Mouse (Mus musculus): Measurements from ENCODE around the gene Krba1. TPM values are rescaled to one million over a fixed set of nuclear protein-coding genes. Genes with fewer than 3 reads are reported as not detected.

Krba1 gene
- total and polyA plus RNA-seq, 3 experiments: 16.1 to 21.0 (median 20.6) TPM

DNA sequence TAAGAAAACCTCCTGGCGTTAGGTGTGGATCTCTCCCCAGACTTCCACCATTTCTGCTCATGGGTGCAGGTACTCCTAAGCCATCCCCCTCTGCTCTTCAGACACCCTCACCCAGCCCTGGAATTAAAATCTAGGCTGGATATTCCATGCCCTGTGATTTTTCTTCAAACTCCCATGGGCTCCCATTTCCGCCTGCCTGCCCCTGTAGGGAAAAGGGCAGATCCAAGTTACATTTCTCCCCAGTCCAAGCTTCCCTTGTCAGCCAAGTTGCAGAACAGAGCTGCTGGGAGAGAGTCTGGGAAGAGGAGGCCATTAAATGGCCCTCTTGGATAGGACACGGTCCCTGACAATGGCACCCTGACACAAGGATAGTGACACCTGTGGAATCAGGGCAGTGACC is 50.9 kb downstream of the Krba1 start:
- WGBS: 32% methylated on average over 3 of the region's 3 CpGs
- intact Hi-C loops (cut with DNase I): loop anchor here (2.0 to 5.0 kb wide), 3 partner anchors 49 to 106 kb away; partner anchors contain the start of gene Lrrc61
- Histone ChIP-seq H3K36me3 (ENCODE audit: control insufficient read depth, insufficient read depth, low read length) (no peaks in the 10 kb centered on the region), H3K79me2 (replicated peaks; ENCODE audit: control insufficient read depth, insufficient read depth, low read length) (no peaks in the 10 kb centered on the region), H3K4me1 (ENCODE audit: control insufficient read depth, insufficient read depth, low read length) (peaks cover 7% of the 10 kb centered on the region), H3K4me3 (peak overlapping the region; percentile 88), H3K27ac (peak overlapping the region; percentile 89), H3K27me3 (ENCODE audit: control insufficient read depth, insufficient read depth, low read length) (no peaks in the 10 kb centered on the region), H3K9ac (ENCODE audit: low read depth, low read length) (no peak overlapping the region)
- DNase-seq: peak in 1 of 2 experiments; percentile 39
- no peak for TF ChIP-seq EP300 (IDR thresholded peaks at IDR 0.05; ENCODE audit: insufficient read depth, low read depth, low read length)

DNA sequence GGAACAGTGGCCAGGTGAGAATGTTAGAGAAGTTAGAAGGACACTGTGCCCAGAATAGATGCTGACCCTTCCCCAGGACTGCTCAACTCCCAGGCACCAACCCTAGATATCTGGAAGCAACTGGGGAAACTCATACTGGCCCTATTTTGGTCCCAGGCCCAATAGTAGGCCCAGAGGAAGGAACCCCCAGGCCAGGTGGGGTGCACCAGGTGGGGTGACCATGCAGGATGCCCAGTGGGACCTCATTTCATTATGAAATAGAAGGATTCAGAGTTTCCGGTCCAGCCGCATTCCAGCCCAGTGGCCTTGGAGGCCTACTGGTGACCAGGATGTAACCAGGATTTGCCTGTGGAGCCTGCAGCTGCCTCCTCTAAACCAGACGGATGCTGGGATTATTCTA is 51.5 kb downstream of the Krba1 start:
- Histone ChIP-seq H3K27ac (peak overlapping the region; percentile 31; the same call in 1 of the 2 replicates), H3K36me3 (ENCODE audit: control insufficient read depth, insufficient read depth, low read length) (no peaks in the 10 kb centered on the region), H3K4me3 (no peak overlapping the region), H3K79me2 (replicated peaks; ENCODE audit: control insufficient read depth, insufficient read depth, low read length) (no peaks in the 10 kb centered on the region), H3K9ac (ENCODE audit: low read depth, low read length) (no peak overlapping the region), H3K27me3 (ENCODE audit: control insufficient read depth, insufficient read depth, low read length) (no peaks in the 10 kb centered on the region), H3K4me1 (ENCODE audit: control insufficient read depth, insufficient read depth, low read length) (peaks cover 7% of the 10 kb centered on the region)
- no peak for DNase-seq
- WGBS: 80% methylated on average over 3 of the region's 3 CpGs
- intact Hi-C loops (cut with DNase I): loop anchor here (2.0 to 5.0 kb wide), 3 partner anchors 50 to 105 kb away; partner anchors contain the start of gene Lrrc61
- TF ChIP-seq POLR2A (IDR thresholded peaks at IDR 0.05; ENCODE audit: insufficient read depth, low read depth, low read length) (no peak), CTCF (IDR thresholded peaks at IDR 0.05) (no peak), EP300 (IDR thresholded peaks at IDR 0.05; ENCODE audit: insufficient read depth, low read depth, low read length) (no peak)

- 93% methylated on average over 1 of the region's 1 CpGs for WGBS
- DNase-seq: no peak
- Histone ChIP-seq H3K9ac (ENCODE audit: low read depth, low read length) (no peak within 1 kb of the TSS), H3K79me2 (replicated peaks; ENCODE audit: control insufficient read depth, insufficient read depth, low read length) (no peaks in the 10 kb centered on the region), H3K27me3 (ENCODE audit: control insufficient read depth, insufficient read depth, low read length) (no peaks in the 10 kb centered on the region), H3K27ac (no peak within 1 kb of the TSS; the same call in 1 of the 2 replicates), H3K4me1 (ENCODE audit: control insufficient read depth, insufficient read depth, low read length) (peaks cover 7% of the 10 kb centered on the region), H3K4me3 (no peak within 1 kb of the TSS), H3K36me3 (ENCODE audit: control insufficient read depth, insufficient read depth, low read length) (no peaks in the 10 kb centered on the region)
- TF ChIP-seq POLR2A (IDR thresholded peaks at IDR 0.05; ENCODE audit: insufficient read depth, low read depth, low read length) (no peak), CTCF (IDR thresholded peaks at IDR 0.05) (no peak)
- intact Hi-C loops (cut with DNase I): loop anchor here (2.0 to 5.0 kb wide), 3 partner anchors 51 to 104 kb away; partner anchors contain the start of gene Lrrc61
Measured at GRCm38 (mm10) chr6:48447929-48448328, 52.5 kb downstream of the Krba1 start, which contains the start of gene Sspo. Sspo (plus strand) TSS chr6:48448229.

DNA sequence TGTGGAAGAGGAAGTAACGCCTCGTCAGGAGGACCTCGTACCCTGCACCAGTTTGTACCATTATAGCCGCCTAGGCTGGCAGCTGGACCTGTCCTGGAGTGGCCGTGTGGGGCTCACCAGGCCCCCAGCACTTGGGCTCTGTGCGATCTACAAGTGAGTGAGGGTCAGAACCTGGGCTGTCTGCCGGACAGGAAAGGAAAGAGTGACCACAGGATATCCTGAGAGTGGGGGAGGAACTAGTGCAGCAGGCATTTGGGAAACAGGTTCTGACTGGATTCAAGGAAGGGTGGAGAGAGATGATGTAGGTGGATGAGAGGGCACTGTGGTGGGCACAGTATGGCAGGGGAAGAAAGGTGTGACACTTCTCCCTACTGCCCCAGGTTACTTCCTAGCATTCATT is 53.1 kb downstream of the Krba1 start:
- H3K9ac ChIP-seq (ENCODE audit: low read depth, low read length): no peak overlapping the region
- no peak for TF ChIP-seq CTCF (IDR thresholded peaks at IDR 0.05)
- intact Hi-C loops (cut with DNase I): loop anchor here (5.0 kb wide), 1 partner anchor 104 kb away; the partner anchor contains the start of gene Lrrc61
- no peaks in the 10 kb centered on the region for H3K27me3 ChIP-seq (ENCODE audit: control insufficient read depth, insufficient read depth, low read length)
- no peak overlapping the region for H3K27ac ChIP-seq
- H3K4me1 ChIP-seq (ENCODE audit: control insufficient read depth, insufficient read depth, low read length): peaks cover 7% of the 10 kb centered on the region
- H3K36me3 ChIP-seq (ENCODE audit: control insufficient read depth, insufficient read depth, low read length): no peaks in the 10 kb centered on the region
- no peak overlapping the region for H3K4me3 ChIP-seq
- H3K79me2 ChIP-seq (replicated peaks; ENCODE audit: control insufficient read depth, insufficient read depth, low read length): no peaks in the 10 kb centered on the region
- 47% methylated on average over 7 of the region's 7 CpGs for WGBS
- DNase-seq: no peak

- Histone ChIP-seq H3K79me2 (replicated peaks; ENCODE audit: control insufficient read depth, insufficient read depth, low read length) (no peaks in the 10 kb centered on the region), H3K27ac (no peak overlapping the region), H3K4me3 (no peak overlapping the region), H3K4me1 (ENCODE audit: control insufficient read depth, insufficient read depth, low read length) (peaks cover 3% of the 10 kb centered on the region; the same call in 1 of the 2 replicates), H3K9ac (ENCODE audit: low read depth, low read length) (no peak overlapping the region), H3K27me3 (ENCODE audit: control insufficient read depth, insufficient read depth, low read length) (no peaks in the 10 kb centered on the region), H3K36me3 (ENCODE audit: control insufficient read depth, insufficient read depth, low read length) (no peaks in the 10 kb centered on the region)
- 59% methylated on average over 1 of the region's 1 CpGs for WGBS
- DNase-seq: no peak
- TF ChIP-seq CTCF (IDR thresholded peaks at IDR 0.05): no peak
- no peak for TF ChIP-seq POLR2A (IDR thresholded peaks at IDR 0.05; ENCODE audit: insufficient read depth, low read depth, low read length)
- TF ChIP-seq EP300 (IDR thresholded peaks at IDR 0.05; ENCODE audit: insufficient read depth, low read depth, low read length): no peak
- intact Hi-C loops (cut with DNase I): no loop called here
Measured at GRCm38 (mm10) chr6:48452151-48452550, 56.8 kb downstream of the Krba1 start.

GRCm38 (mm10) chr6:48452771-48453170 is 57.4 kb downstream of the Krba1 start:
- DNase-seq: no peak
- Histone ChIP-seq H3K4me3 (no peak overlapping the region), H3K27ac (no peak overlapping the region), H3K79me2 (replicated peaks; ENCODE audit: control insufficient read depth, insufficient read depth, low read length) (no peaks in the 10 kb centered on the region), H3K36me3 (ENCODE audit: control insufficient read depth, insufficient read depth, low read length) (no peaks in the 10 kb centered on the region), H3K4me1 (ENCODE audit: control insufficient read depth, insufficient read depth, low read length) (peaks cover 3% of the 10 kb centered on the region; the same call in 1 of the 2 replicates), H3K9ac (ENCODE audit: low read depth, low read length) (no peak overlapping the region), H3K27me3 (ENCODE audit: control insufficient read depth, insufficient read depth, low read length) (no peaks in the 10 kb centered on the region)
- intact Hi-C loops (cut with DNase I): no loop called here
- no peak for TF ChIP-seq CTCF (IDR thresholded peaks at IDR 0.05)
- no peak for TF ChIP-seq EP300 (IDR thresholded peaks at IDR 0.05; ENCODE audit: insufficient read depth, low read depth, low read length)
- 74% methylated on average over 3 of the region's 3 CpGs for WGBS
